Mouse (Mus musculus) mammary gland, adult 2 months (tissue): ENCODE measurements around the gene Gm28998. TPM values are rescaled to one million over a fixed set of nuclear protein-coding genes. Genes with fewer than 3 reads are reported as not detected.

ENCODE experiments used
- polyA plus RNA-seq: library from polyadenylated mRNA; depleted of rRNA; stranded (reverse); fragments of >200 nt; gene quantifications from 2 replicates; pipeline ENCODE4 v1.2.3, GENCODE M21; 2012; ENCODE audit warnings: low replicate concordance; rRNA removed

Gene Gm28998
- polyA plus RNA-seq: not detected in 2 replicates

DNA sequence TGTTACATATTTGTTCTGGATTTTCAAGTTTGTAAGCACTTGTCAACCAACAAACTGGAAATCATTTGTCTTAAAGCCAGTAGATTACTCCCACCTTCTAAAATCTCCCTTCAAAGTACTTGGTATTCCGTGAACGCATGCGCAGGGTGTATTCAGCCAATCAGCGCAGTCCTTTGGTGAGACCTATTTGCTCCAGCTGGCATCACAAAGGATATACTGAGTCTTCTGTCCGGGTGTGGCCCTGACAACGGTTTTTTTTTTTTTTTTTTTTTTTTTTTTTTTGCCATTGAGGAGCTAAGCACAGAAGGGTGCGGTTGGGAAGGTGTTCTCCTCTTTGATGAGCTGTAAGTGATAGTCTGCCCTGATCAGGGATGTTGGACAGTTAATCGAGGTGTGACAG lies at the start of gene Gm28998:
Gm28998 (plus strand) TSS at position 301 of the 400 bp plus-strand sequence.

Other genes starting within 250 kb of the Gm28998 start
- not detected in 2 replicates for gene Gm21244, start 84.5 kb upstream of the Gm28998 start, polyA plus RNA-seq
- not detected in 2 replicates for gene Gm21788, start 151.2 kb downstream of the Gm28998 start, polyA plus RNA-seq